Mouse (Mus musculus) mesoderm, embryonic 11.5 days (tissue): ENCODE data around the gene Bud13.
A peak's percentile ranks its signal among the peaks of the same experiment; 100 is the strongest.

Experiments
- DNase-seq: peaks from one replicate; pipeline ENCODE4 v3.0.0-alpha.2; 2012; ENCODE audit warnings: low read depth, low spot score

The Bud13 gene

DNA sequence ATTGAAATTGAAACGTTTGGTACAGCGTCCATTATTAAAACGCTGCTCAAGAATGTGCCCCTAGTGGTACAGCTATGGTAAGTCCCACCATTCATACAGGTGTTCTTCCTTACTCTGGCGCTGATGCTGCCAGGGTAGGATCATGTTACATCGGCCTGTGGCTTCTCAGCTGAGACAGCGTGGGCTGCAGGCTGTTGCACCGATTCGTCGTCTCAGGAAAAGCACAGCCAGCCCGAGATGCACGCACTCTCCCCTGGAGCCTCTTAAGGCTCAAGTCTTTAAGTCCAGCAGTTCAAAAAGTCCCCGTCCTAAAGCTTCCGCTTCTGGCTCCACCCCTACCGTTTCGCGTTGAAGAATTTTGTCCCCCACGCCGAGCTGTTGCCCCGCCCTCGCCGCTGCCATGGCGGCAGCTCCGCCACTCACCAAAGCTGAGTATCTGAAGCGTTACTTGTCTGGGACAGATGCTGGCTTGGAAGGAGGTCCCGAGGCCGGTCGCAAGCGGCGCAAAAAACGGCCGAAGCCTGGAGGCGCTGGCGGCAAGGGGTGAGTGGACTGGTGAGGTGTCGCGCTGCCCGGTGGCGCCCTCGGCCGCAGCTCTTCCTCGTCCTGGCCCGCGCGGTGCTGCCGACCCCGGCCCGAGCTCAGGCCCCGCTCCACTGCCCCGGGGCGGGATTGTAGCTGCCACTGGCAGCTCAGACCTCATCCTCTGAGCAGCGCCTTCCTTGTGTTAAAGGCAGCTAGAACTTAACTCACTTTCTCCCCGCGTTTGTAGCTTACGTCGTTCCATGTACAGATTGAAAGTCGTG, at the start of gene Bud13:
TSS of gene Bud13 (plus strand) at position 378 of the 806 bp plus-strand sequence.
- DNase-seq = peak; percentile 89

GRCm38 (mm10) chr9:46235196-46235595, 47.6 kb upstream of the Bud13 start:
- DNase-seq = no peak

DNA sequence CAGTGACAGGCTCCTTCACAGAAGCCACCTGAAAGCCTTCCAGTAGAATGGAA, 47.4 kb upstream of the Bud13 start, which contains the start of gene Apoc3:
TSS of gene Apoc3 (minus strand) at position 41 of the 53 bp plus-strand sequence.
- no peak for DNase-seq

- DNase-seq = no peak
Observed at GRCm38 (mm10) chr9:46235649-46236048, 47.2 kb upstream of the Bud13 start.

DNA sequence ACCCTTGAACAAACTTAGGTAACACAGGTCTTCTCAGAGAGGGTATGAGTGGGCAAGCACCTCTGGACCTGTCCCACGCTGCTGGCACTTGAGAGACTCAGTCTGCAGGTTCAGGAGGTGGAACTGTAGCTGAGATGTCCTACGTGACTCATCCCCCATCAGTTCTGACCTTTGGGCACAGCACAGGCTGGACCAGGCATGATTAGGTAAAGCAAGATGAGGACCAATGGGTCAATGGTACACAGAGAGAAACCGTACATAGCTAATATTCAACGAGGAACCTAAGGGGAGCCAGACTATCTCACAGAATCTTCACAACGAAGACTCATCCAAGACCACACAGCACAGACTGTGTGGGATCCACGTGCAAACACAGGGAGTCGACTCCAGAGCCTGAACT, 44.0 kb upstream of the Bud13 start:
- no peak for DNase-seq

- no peak for DNase-seq
Observed at GRCm38 (mm10) chr9:46240526-46241153, 42.2 kb upstream of the Bud13 start, which contains the start of gene Apoa4. Gene Apoa4, plus strand, starts transcription at chr9:46240696.

- no peak for DNase-seq
Observed at GRCm38 (mm10) chr9:46241818-46242217, 41.0 kb upstream of the Bud13 start.

DNA sequence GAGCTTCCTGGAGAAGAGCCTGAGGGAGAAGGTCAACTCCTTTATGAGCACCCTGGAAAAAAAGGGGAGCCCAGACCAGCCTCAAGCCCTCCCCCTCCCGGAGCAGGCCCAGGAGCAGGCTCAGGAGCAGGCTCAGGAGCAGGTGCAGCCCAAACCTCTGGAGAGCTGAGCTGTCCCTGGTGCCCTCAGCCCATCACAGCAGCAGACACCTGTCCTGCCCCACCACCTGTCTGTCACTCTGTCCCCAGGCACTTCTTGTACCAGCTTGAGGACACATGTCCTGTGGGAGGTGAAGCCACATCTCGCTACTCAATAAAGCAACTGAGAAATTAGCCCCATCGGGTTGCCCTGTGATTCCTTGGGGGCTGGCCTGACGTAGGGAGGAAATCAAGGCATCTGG, 39.7 kb upstream of the Bud13 start:
- DNase-seq = no peak

GRCm38 (mm10) chr9:46243584-46243983, 39.2 kb upstream of the Bud13 start:
- no peak for DNase-seq

GRCm38 (mm10) chr9:46246752-46247324, 36.0 kb upstream of the Bud13 start:
- DNase-seq = peak; percentile 86

GRCm38 (mm10) chr9:46256177-46256576, 26.6 kb upstream of the Bud13 start:
- DNase-seq = no peak

GRCm38 (mm10) chr9:46256658-46257385, 26.0 kb upstream of the Bud13 start:
- no peak for DNase-seq

- no peak for DNase-seq
Observed at GRCm38 (mm10) chr9:46257546-46257945, 25.3 kb upstream of the Bud13 start.

GRCm38 (mm10) chr9:46259111-46259510, 23.7 kb upstream of the Bud13 start:
- no peak for DNase-seq

DNA sequence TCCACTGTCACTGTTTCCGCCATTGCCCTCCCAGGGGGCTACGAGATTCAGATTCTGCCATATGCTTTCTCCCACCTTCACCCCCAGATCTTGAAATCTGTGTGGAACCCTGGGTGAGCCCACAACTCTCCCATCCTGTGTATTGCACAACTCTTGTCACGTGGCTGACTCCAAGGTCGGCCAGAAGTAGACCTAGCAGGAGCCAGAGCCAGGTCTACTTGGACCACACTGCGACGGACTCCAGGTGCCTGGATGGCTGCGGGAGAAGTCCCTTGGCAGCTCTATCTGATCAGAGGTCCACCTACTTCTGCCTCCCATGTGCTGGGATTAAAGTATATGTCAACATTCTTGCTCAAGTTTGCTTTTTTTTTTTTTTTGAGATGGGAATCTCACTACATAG, 21.7 kb upstream of the Bud13 start:
- no peak for DNase-seq

- DNase-seq = no peak
Observed at GRCm38 (mm10) chr9:46268343-46268873, 14.4 kb upstream of the Bud13 start, which contains the start of gene Apoa5. Gene Apoa5, plus strand, starts transcription at chr9:46268633.

- no peak for DNase-seq
Observed at GRCm38 (mm10) chr9:46269125-46269524, 13.7 kb upstream of the Bud13 start.

- no peak for DNase-seq
Observed at GRCm38 (mm10) chr9:46270782-46271181, 12.0 kb upstream of the Bud13 start.

DNA sequence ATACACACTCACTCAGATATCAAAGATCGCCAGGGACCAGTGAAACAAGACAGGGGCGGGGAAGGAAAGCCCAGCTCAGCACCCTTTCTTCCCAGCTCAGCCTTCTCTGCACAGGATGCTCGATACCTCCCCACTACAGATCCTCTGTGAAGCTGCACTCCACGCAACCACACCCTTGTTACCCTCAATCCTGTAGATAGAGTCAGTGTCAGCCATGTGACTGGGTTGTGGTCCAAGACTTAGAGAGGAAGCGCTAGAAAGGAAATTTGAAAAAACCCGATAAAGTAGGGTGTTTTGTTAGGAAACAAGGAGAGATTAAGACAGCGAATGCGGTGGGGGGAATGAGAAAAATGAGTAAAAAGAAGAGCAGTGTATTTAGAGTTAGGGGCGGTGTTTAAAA, 10.7 kb upstream of the Bud13 start:
- no peak for DNase-seq

DNA sequence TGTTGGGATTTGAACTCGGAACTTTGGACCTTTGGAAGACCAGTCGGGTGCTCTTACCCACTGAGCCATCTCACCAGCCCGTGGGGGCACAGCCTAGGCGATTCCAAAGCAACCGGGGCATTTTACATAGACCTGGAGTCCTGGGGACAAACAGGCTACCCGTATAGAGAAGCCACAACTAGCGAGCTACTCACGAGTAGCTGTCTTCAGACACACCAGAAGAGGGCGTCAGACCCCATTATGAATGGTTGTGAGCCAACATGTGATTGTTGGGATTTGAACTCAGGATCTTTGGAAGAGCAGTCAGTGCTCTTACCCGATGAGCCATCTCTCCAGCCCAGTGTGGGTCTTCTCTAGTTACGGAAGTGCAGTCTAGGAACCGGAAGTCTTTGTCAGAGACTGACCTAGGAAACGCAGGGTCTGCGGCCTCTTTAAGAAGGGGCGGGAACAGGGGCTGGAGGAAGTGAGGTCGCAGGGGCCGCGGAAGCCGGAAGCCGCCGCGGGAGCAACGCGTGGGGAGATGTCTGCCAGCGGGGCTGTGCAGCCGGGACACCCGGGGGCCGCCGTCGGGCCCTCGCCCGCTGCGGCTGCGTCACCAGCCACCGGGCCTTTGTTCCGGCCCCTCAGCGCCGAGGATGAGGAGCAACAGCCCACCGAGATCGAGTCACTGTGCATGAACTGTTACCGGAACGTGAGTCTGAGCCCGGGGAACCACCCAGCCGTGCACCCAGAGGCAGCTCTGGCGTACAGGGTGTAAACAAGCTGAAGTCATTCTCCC, 9.9 kb upstream of the Bud13 start, which contains the start of gene Zpr1:
TSS of gene Zpr1 (plus strand) at position 388 of the 778 bp plus-strand sequence.
- DNase-seq = peak; percentile 94

- no peak for DNase-seq
Observed at GRCm38 (mm10) chr9:46274494-46274893, 8.3 kb upstream of the Bud13 start.
